11 mouse cellular contexts compared by ENCODE assay signal in the genomic region with DNA sequence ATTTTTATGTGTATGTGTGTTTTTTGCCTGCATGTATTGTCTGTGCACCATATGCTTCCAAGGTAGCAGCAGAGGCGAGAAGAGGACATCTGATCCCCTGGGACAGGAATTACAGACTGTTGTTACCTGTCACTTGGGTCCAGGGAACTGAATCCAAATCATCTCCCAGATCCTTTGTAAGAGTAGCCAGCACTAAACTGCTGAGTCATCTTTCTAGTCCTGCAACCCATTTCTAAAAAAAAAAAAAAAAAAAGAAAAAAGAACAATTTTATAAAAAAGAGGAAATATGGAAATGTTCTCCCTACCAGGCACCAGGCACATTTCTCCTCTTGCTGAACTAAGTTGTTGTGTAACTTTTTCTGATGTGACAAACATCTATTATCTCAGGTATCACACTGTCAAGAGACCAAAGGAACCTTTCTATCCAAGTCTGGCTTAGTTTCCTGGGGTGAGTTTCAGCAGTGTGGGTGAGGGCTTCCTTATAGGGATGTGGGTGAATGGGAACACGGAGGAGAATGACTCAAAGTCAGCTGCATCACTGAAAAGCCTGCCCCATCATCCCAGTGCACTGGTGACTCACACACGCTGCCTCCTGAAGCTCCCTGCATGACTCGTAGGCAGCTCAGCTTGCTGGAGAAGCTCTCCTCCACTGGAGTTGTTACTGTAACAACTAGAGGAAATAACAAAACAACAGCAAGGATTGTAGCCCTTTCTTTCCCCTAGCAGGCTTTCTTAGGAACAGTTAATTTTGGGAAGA. TPM values are rescaled to one million over a fixed set of nuclear protein-coding genes. Genes with fewer than 3 reads are reported as not detected.
DNase-seq lines count a peak whose midpoint lies in the region; TF ChIP-seq lines count a peak whose summit lies in the region.
"Had no signal": no experiment of that assay in that cellular context is flagged by ENCODE, and none has a peak within 500 bp of the region (broad histone marks: within the 10 kb centered on the region; RNA-seq: fewer than 3 reads in every experiment).

No protein-coding gene starts in this region.

- H3K27ac ChIP-seq in gastrocnemius, adult 2 months = no peak overlapping the region
- H3K27ac ChIP-seq: layer of hippocampus, adult 2 months; liver, embryonic 14.5 days; midbrain, embryonic 12.5 days had no signal

- no peak overlapping the region for H3K4me3 ChIP-seq in gastrocnemius, adult 2 months
- H3K4me3 ChIP-seq: layer of hippocampus, adult 2 months; midbrain, embryonic 12.5 days had no signal

- TF ChIP-seq CTCF in gastrocnemius, adult 2 months (IDR thresholded peaks at IDR 0.05) = no peak

- intact Hi-C loops in gastrocnemius, adult 2 months (cut with DNase I) = no loop called here
- intact Hi-C loops in gastrocnemius, postnatal 14 days (cut with DNase I; ENCODE audit: low total_unique reads) = no loop called here

- peak; percentile 25 for DNase-seq in gastrocnemius, adult 2 months
- DNase-seq in gastrocnemius, postnatal 14 days = no peak
- peak; percentile 75 for DNase-seq in 3134 (ENCODE audit: extremely low read depth, insufficient read length, low spot score)
- peak; percentile 91 for DNase-seq in Muller cell, postnatal 12 days (ENCODE audit: inconsistent ontology term)
- DNase-seq in frontal cortex, adult 2 months (ENCODE audit: extremely low spot score in 1 of 2, low spot score in 1 of 2) = peak; percentile 48 to 74
- no peak for DNase-seq in kidney, adult 18-20 months
- no peak for DNase-seq in neural tube, embryonic 10.5 days (ENCODE audit: extremely low spot score, low spot score)
- DNase-seq in ovary, adult 18-20 months (ENCODE audit: low spot score) = no peak

RNA-seq across cellular contexts. Expression of a gene that starts 27.3 kb away (rescaled TPM):
- 10 to 100 TPM; 16.0 to 17.8 TPM for total RNA-seq in gastrocnemius, adult 2 months (2021)
- total RNA-seq in gastrocnemius, postnatal 14 days (2021) = 10 to 100 TPM; 25.0 to 26.7 TPM
- polyA plus RNA-seq in frontal cortex, adult 2 months (2012; rRNA removed) = 102 and 108 TPM in 2 replicates

Comparison
In these comparisons a context has a peak if more than half of its experiments do, and no peak if none do; other contexts are left out.
1. DNase-seq: peak in gastrocnemius, adult 2 months (single experiment), 3134 (single experiment), Muller cell, postnatal 12 days (single experiment) and frontal cortex, adult 2 months (2 of 2); none in gastrocnemius, postnatal 14 days (single experiment), kidney, adult 18-20 months (single experiment), neural tube, embryonic 10.5 days (single experiment) and ovary, adult 18-20 months (single experiment).